Mouse (Mus musculus) hindlimb bud, embryonic 11.5 days (tissue): ENCODE results near the gene Klk15.
"Not testable (repeated sequence)": the region's sequence is repeated elsewhere in the genome, so short reads cannot be mapped to it uniquely, and the experiment has no call there.

Experiments used
- DNase-seq: peaks from one replicate; pipeline ENCODE4 v3.0.0-alpha.2; 2012; ENCODE audit warnings: low read depth, low spot score; ENCODE audit errors: extremely low spot score

The Klk15 gene

DNA sequence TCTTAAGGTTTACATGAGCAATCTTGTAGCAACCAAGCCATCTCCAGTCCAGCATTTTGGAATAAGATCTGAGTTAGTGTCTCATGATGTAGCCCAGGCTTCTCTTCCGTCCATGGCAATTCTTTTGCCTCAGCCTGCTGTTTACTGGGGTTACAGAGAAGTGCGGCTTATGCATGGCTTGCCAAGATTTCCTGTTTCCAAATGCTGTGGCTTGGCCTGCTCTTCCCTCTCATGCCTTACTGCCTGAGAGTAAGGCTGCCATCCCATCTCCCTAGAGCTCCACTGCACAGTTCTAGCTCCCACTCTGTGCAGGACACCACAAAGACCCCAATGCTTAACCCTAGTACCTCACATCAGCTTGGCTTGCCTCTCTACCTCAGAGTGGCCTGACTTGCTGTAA is 34.1 kb downstream of the Klk15 start:
- no peak for DNase-seq

GRCm38 (mm10) chr7:43975761-43976160 is 42.2 kb downstream of the Klk15 start, which contains the start of gene Klk1b9:
Gene Klk1b9 (plus strand): TSS chr7:43976061.
- DNase-seq = not testable (repeated sequence)

- DNase-seq = no peak
These were observed 52.1 kb downstream of the Klk15 start for GRCm38 (mm10) chr7:43985657-43986056.
